Mouse (Mus musculus): ENCODE results near the gene Adamts17. TPM values are rescaled to one million over a fixed set of nuclear protein-coding genes. Genes with fewer than 3 reads are reported as not detected.
A peak's percentile ranks its signal among the peaks of the same experiment; 100 is the strongest.

Gene Adamts17
- polyA plus RNA-seq, 2 experiments, result 16.0 to 19.5 TPM

- no peaks in the 10 kb centered on the region for H3K9me3 ChIP-seq (ENCODE audit: control insufficient read depth, low read length)
- no peak overlapping the region for H3K4me2 ChIP-seq (replicated peaks; ENCODE audit: low read depth, low read length, severe bottlenecking)
- H3K27ac ChIP-seq (replicated peaks; ENCODE audit: low read depth, low read length), result no peak overlapping the region
- DNase-seq (ENCODE audit: low spot score) (no peak), ATAC-seq (ENCODE audit: low FRiP score, low read depth) (no peak)
- H3K4me3 ChIP-seq (replicated peaks; ENCODE audit: low read length), result no peak overlapping the region
- no peak overlapping the region for H3K9ac ChIP-seq (ENCODE audit: low read depth, low read length, severe bottlenecking)
- TF ChIP-seq POLR2A (IDR thresholded peaks at IDR 0.05; ENCODE audit: borderline replicate concordance, extremely low read depth, insufficient read depth, insufficient read length), result no peak
- no peaks in the 10 kb centered on the region for H3K36me3 ChIP-seq (ENCODE audit: control insufficient read depth, insufficient read depth, low read length)
- 87% methylated on average over 7 of the region's 7 CpGs for WGBS
- peaks cover 28% of the 10 kb centered on the region for H3K4me1 ChIP-seq (ENCODE audit: control insufficient read depth, insufficient read depth, low read length)
- no peaks in the 10 kb centered on the region for H3K27me3 ChIP-seq (ENCODE audit: control insufficient read depth, insufficient read depth, low read length)
Measured at GRCm38 (mm10) chr7:66957764-66958163, 118.2 kb downstream of the Adamts17 start.

- H3K4me3 ChIP-seq (replicated peaks; ENCODE audit: low read length), result no peak overlapping the region
- no peaks in the 10 kb centered on the region for H3K27me3 ChIP-seq (ENCODE audit: control insufficient read depth, insufficient read depth, low read length)
- no peak for TF ChIP-seq POLR2A (IDR thresholded peaks at IDR 0.05; ENCODE audit: borderline replicate concordance, extremely low read depth, insufficient read depth, insufficient read length)
- no peak overlapping the region for H3K4me2 ChIP-seq (replicated peaks; ENCODE audit: low read depth, low read length, severe bottlenecking)
- H3K4me1 ChIP-seq (ENCODE audit: control insufficient read depth, insufficient read depth, low read length), result peaks cover 28% of the 10 kb centered on the region
- H3K9ac ChIP-seq (ENCODE audit: low read depth, low read length, severe bottlenecking), result no peak overlapping the region
- DNase-seq (ENCODE audit: low spot score) (no peak), ATAC-seq (ENCODE audit: low FRiP score, low read depth) (no peak)
- no peaks in the 10 kb centered on the region for H3K36me3 ChIP-seq (ENCODE audit: control insufficient read depth, insufficient read depth, low read length)
- H3K9me3 ChIP-seq (ENCODE audit: control insufficient read depth, low read length), result no peaks in the 10 kb centered on the region
- 84% methylated on average over 8 of the region's 8 CpGs for WGBS
- no peak overlapping the region for H3K27ac ChIP-seq (replicated peaks; ENCODE audit: low read depth, low read length)
Measured at GRCm38 (mm10) chr7:66960246-66961033, 120.9 kb downstream of the Adamts17 start.

- TF ChIP-seq POLR2A (IDR thresholded peaks at IDR 0.05; ENCODE audit: borderline replicate concordance, extremely low read depth, insufficient read depth, insufficient read length), result no peak
- Histone ChIP-seq H3K9me3 (ENCODE audit: control insufficient read depth, low read length) (no peaks in the 10 kb centered on the region), H3K27me3 (ENCODE audit: control insufficient read depth, insufficient read depth, low read length) (no peaks in the 10 kb centered on the region), H3K4me3 (replicated peaks; ENCODE audit: low read length) (no peak overlapping the region), H3K27ac (replicated peaks; ENCODE audit: low read depth, low read length) (no peak overlapping the region), H3K4me2 (replicated peaks; ENCODE audit: low read depth, low read length, severe bottlenecking) (no peak overlapping the region), H3K4me1 (ENCODE audit: control insufficient read depth, insufficient read depth, low read length) (peaks cover 32% of the 10 kb centered on the region), H3K9ac (ENCODE audit: low read depth, low read length, severe bottlenecking) (no peak overlapping the region), H3K36me3 (ENCODE audit: control insufficient read depth, insufficient read depth, low read length) (no peaks in the 10 kb centered on the region)
- DNase-seq (ENCODE audit: low spot score), result no peak
- WGBS, result 74% methylated on average over 10 of the region's 10 CpGs
- ATAC-seq (ENCODE audit: low FRiP score, low read depth), result no peak
Measured at GRCm38 (mm10) chr7:66962736-66963135, 123.2 kb downstream of the Adamts17 start.

GRCm38 (mm10) chr7:66963541-66963940 is 124.0 kb downstream of the Adamts17 start:
- Histone ChIP-seq H3K27me3 (ENCODE audit: control insufficient read depth, insufficient read depth, low read length) (no peaks in the 10 kb centered on the region), H3K4me1 (ENCODE audit: control insufficient read depth, insufficient read depth, low read length) (peaks cover 34% of the 10 kb centered on the region), H3K27ac (replicated peaks; ENCODE audit: low read depth, low read length) (no peak overlapping the region), H3K4me3 (replicated peaks; ENCODE audit: low read length) (no peak overlapping the region), H3K9ac (ENCODE audit: low read depth, low read length, severe bottlenecking) (no peak overlapping the region), H3K9me3 (ENCODE audit: control insufficient read depth, low read length) (no peaks in the 10 kb centered on the region), H3K4me2 (replicated peaks; ENCODE audit: low read depth, low read length, severe bottlenecking) (no peak overlapping the region), H3K36me3 (ENCODE audit: control insufficient read depth, insufficient read depth, low read length) (no peaks in the 10 kb centered on the region)
- no peak for TF ChIP-seq POLR2A (IDR thresholded peaks at IDR 0.05; ENCODE audit: borderline replicate concordance, extremely low read depth, insufficient read depth, insufficient read length)
- ATAC-seq (ENCODE audit: low FRiP score, low read depth), result no peak
- DNase-seq (ENCODE audit: low spot score), result no peak
- 56% methylated on average over 8 of the region's 8 CpGs for WGBS

GRCm38 (mm10) chr7:66966541-66967205 is 127.1 kb downstream of the Adamts17 start:
- peak; percentile 51 for DNase-seq (ENCODE audit: low spot score)

More at GRCm38 (mm10) chr7:66966541-66967205, 127.1 kb downstream of the Adamts17 start:
- Histone ChIP-seq H3K9ac (ENCODE audit: low read depth, low read length, severe bottlenecking) (no peak overlapping the region), H3K36me3 (ENCODE audit: control insufficient read depth, insufficient read depth, low read length) (no peaks in the 10 kb centered on the region), H3K4me2 (replicated peaks; ENCODE audit: low read depth, low read length, severe bottlenecking) (no peak overlapping the region), H3K27me3 (ENCODE audit: control insufficient read depth, insufficient read depth, low read length) (no peaks in the 10 kb centered on the region), H3K4me3 (replicated peaks; ENCODE audit: low read length) (no peak overlapping the region), H3K9me3 (ENCODE audit: control insufficient read depth, low read length) (no peaks in the 10 kb centered on the region), H3K27ac (replicated peaks; ENCODE audit: low read depth, low read length) (peak overlapping the region; percentile 30; the same call in 1 of the 2 replicates), H3K4me1 (ENCODE audit: control insufficient read depth, insufficient read depth, low read length) (peaks cover 50% of the 10 kb centered on the region)
- peak; percentile 69; the same call in 1 of the 2 replicates for ATAC-seq (ENCODE audit: low FRiP score, low read depth)
- TF ChIP-seq POLR2A (IDR thresholded peaks at IDR 0.05; ENCODE audit: borderline replicate concordance, extremely low read depth, insufficient read depth, insufficient read length), result no peak
- 25% methylated on average over 5 of the region's 6 CpGs for WGBS

Data from limb, embryonic 14.5 days (tissue).